Mouse (Mus musculus) adrenal gland, postnatal 10 days (tissue): Measurements from ENCODE around the gene Npr3. TPM values are rescaled to one million over a fixed set of nuclear protein-coding genes. Genes with fewer than 3 reads are reported as not detected.

ENCODE experiments used
- DNase-seq: peaks from one replicate; pipeline ENCODE4 v3.0.0; 2021; ENCODE audit warnings: mixed read lengths
- long read RNA-seq, 2 experiments: library from polyadenylated mRNA; stranded (forward); transcript quantifications; one replicate each; pipeline ENCODE4 v2.0.0; 2021
- total RNA-seq, 2 experiments: library from RNA; stranded (reverse); gene quantifications; 2 replicates each; pipeline ENCODE4 v1.2.3; 2021

The Npr3 gene
- 10 to 100 TPM; 28.4 to 36.5 TPM for total RNA-seq
- long read RNA-seq, experiment 1, full-length matches to known transcripts: 11 of 34 reads
- long read RNA-seq, experiment 1, partial matches to known transcripts: 5 of 34 reads
- long read RNA-seq, experiment 1, other reads (novel, unspliced or antisense): 18 of 34 reads
- long read RNA-seq, experiment 2, full-length matches to known transcripts: 7 of 9 reads
- long read RNA-seq, experiment 2, partial matches to known transcripts: 1 of 9 reads
- long read RNA-seq, experiment 2, other reads (novel, unspliced or antisense): 1 of 9 reads

DNA sequence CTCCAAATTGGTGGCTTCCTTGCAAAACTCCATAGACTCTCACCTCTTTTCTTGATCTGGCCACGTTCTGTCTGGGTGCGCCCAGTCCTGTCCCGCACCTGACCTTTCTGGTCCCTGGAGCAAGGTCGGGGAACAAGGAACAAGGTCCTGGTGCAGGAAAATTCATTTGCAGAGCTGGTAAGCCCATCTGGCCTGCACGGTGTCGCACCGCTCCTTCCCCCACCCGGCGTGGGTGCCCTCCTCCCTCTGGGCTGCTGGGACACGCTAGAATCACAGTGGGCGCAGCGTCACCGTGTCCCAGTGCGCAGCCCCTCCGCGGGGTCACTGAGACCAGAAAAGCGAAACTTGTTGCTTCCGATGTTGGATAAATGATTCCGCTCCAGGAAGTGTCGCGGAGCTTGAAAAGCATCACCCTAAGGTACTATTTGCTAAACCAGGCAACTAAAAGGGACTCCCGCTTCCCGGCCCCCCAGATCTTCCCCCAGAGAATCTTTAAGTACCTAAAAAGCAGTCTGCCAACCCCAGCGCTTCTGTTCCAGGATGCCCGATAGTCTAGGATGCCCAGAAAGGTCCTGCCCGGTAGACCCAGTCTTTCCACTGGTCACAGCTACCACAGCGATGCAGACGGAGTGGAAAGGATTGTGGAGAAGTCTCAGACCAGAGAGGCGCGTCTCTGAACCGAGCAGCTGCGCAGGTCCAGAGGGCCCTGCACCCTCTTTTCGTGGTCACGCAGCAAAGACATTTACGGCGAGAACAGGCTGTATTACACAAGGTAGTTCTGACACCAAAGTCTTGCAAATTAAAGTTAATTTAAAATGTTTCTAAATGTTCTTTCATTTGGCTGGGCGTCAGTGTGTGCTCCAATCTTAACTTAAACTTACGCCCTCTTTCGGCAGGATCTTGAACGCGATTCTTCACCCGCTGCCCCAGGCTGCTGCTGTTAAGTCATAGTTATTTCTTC is at the start of gene Npr3:
TSS of gene Npr3 (minus strand) at position 717 of the 961 bp plus-strand sequence.
- DNase-seq: peak; percentile 74

DNA sequence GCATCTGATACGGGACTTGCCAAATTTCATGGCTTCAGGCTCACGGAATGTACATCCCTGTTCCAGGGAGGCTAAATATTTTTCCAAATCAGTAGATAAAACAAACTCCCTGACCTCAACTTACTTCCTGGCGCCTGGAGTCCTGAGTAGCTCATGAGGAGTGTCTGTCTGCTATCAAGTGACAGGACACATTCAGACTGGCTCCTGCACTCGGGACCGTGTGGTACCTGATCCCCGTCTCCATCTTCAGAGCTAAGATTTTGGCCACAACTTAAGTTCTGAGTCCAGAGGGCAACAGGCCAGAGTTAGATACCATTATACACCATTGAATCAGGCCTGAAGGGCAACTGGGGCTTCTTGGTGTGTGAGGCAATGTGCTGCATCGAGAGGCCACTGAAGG is 49.0 kb upstream of the Npr3 start:
- no peak for DNase-seq

GRCm38 (mm10) chr15:11954190-11954589 is 47.1 kb upstream of the Npr3 start:
- peak; percentile 67 for DNase-seq

DNA sequence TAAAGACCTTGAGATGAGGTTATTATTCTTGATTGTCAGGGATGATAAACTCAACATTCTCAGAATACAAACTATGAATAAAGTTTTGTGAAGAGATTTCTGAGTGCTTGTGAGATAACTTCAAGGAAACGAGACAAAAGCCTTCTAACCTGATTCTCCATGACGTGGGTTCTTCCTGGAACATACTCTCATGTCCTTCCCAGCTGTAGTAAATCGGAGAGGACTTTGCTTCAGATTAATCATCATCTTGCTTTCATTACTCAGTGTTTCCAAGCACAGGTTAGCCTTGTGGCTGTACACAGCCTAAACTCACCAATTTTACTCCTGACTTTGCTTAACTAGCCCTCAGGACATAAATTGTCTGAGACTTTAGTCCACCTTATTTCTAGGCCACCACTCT is 45.1 kb upstream of the Npr3 start:
- no peak for DNase-seq

GRCm38 (mm10) chr15:11951181-11951580 is 44.1 kb upstream of the Npr3 start:
- no peak for DNase-seq

GRCm38 (mm10) chr15:11950144-11950543 is 43.1 kb upstream of the Npr3 start:
- no peak for DNase-seq

DNA sequence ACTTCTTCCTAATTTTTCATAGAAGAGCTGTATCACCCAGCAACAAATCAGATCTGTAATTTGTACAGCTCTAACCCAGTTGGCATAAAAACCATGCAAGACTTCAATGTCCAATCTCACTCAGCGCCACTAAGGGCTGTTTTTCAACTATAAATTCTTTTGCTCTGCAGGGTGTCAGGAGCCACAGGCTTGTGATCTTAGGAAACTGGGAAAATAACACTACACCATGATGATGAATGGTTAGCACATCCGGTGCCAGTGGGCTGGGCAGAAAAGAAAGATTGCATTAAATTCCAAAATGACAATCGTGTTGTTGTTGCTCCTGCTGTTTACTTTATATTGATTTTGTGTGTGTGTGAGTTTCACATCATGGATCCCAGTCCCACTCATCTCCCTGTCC is 42.4 kb upstream of the Npr3 start:
- no peak for DNase-seq

GRCm38 (mm10) chr15:11940855-11941254 is 33.8 kb upstream of the Npr3 start:
- DNase-seq: no peak

- no peak for DNase-seq
Observed at GRCm38 (mm10) chr15:11927742-11928141, 20.7 kb upstream of the Npr3 start.

GRCm38 (mm10) chr15:11914101-11914500 is 7.0 kb upstream of the Npr3 start:
- no peak for DNase-seq

- DNase-seq: peak; percentile 26
Observed at GRCm38 (mm10) chr15:11909875-11910274, 2.8 kb upstream of the Npr3 start.

- DNase-seq: peak; percentile 15
Observed at GRCm38 (mm10) chr15:11908166-11908565, 1.1 kb upstream of the Npr3 start.

DNA sequence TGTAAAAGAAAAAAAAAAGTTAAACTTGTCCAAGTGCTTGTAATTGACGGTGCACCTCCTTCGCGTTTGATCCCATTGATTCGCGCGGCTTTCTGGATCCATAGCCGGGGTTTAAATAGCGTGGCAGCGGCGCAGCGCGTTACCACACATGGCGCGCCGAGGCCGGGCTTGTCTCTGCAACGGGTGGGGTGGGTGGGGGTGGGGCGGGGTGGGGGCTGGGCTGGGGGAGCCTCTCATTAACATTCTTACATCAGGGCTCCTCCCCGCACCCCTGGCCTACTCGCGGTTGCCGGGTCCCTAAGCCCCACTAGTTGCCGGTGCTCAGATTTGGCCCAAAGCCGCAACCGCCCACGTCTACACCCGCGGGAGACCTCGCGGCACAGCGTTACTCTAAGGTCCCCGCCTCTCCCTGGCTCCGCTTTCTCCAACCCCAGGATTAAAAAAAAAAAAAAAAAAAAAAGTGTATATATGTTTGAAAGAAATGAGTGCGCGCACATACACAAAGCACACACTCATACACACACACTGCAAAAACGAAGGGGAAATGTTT is 991 bp downstream of the Npr3 start:
- peak; percentile 76 for DNase-seq

DNA sequence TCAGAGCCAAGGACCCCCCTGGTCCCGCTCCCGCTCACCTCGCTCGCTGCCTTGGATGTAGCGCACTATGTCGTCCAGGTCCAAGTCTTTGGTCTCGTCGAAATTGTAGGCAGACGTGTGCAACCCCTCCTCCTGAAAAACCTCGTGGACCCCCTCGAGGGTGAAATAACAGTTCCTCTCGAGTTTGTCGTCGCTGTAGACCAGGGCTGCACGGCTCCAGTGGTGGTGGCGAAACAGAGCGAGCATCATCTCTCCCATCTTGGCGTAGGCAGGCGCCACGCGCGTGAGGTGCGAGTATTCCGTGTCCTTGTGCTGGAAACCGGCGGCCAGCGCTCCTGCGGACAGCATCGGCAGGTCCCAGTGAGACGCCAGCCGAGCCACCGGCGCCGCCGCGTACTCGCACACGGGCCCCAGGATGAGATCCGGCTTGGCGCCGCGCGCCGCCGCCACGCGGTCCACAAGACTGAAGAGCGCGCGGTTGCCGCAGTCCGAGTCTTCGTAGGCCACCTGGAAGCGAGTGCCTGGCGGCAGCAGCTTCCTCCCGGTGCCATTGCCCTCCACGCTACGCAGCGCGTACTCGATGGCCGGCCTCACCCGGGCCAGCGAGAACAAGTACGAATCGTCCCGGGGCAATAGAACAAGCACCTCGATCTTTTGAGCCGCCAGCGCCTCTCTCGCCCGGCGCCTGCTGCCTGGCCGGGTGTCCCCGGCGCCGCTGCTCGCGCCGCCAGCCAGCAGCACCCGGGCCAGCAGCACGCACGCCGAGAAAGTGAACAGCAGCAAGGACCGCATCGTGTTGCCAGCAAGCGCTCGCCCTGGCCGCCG is 2.0 kb downstream of the Npr3 start:
- DNase-seq: peak; percentile 64

DNA sequence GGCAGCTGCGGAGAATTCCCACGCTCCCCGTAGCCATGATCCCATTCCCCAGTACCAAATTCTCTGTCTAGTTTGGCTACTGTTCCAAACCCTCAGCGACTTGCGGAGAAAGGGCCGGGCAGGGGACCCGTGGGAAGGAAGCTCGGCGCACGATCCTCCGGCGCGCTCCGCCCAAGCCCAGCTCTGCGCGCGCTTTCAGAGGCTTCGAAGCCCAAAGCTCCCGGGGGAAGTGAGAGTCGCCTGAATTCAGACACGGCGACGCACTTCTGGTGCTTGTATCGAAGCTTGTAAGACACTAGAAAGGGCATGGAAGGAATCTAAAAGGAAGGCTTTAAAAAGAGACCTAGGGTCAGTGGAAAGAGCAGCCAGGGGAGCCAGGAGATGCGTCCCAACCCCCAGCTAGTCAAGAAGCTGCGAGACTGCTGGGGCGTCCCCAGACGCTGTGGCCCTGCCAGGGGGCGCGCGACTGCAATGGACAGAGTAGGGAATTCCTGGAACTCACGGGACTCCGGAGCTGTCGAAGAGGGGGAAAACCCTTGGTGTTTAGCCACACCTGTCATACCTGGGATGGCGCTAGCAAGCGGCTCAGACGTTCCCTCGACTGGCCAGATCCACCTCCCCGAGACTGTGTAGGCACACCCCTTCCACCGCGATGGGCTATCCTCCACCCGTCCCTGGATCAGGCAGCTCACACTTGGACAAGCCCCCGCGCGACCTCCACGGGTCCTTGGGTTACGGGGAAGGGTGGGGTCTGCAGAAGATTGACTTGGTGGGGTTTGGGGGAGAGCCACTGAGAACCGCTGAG is 2.8 kb downstream of the Npr3 start:
- peak; percentile 72 for DNase-seq

DNA sequence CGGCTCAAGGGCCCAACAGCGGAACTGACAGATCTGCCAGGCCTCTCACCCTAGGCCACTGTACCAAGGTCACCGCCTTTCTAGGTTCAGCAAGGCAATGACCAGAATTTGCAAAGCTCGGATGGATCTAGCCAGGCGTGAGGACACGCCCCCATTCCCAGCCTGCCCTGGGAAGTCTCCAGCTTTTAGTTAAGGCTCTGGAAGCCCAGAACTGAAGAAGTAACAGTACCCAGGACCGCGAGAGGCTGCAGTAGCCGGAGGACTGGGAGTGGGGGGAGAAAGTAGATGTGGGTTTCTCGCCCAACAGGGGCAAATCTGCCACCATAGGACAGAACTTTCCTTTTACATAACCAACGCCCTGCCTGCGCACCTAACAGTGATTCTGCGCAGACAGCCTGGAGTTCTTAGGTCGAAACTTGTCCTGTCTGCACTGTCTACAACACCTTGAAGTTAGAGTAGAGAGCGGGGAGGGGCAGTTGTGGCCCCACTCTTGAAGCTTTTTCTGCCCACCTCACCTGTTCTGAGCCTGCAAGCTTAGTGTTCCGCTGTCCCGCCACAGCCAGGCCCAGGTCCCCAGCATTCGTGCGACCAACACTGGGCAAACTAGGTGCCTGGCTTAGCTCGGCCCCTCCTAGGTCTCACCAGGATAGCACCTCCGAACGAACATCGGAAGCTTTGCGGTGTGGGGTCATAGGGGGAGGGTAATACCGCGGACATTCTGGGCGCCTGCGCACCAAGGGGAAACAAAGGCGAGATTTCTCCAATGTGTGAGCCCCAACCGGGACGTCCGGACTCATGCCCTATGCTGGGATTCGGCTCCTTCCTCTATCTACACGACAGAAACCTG is 3.7 kb downstream of the Npr3 start:
- peak; percentile 68 for DNase-seq

- no peak for DNase-seq
Observed at GRCm38 (mm10) chr15:11897617-11898016, 9.5 kb downstream of the Npr3 start.

GRCm38 (mm10) chr15:11897162-11897561 is 9.9 kb downstream of the Npr3 start:
- DNase-seq: no peak

- no peak for DNase-seq
Observed at GRCm38 (mm10) chr15:11893969-11894368, 13.1 kb downstream of the Npr3 start.

DNA sequence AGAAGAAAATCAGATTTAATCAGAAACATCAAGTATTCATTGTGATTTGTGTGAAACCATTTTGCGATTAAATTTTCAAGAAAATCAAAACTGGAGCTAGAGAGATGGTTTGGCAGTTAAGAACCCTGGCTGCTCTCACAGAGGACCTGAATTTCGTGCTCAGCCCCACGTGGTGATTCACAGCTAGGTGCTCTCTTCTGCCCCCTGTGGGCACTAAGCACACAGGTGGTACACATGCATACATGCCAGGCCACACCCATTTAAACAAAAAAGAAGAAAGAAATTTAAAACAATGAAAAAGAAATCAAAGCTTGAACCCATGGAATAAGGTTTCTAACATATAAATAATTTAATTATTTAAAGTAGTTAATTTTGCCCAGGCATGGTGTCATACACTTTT is 15.7 kb downstream of the Npr3 start:
- no peak for DNase-seq
